Mouse (Mus musculus): ENCODE results near the gene Btbd9. TPM values are rescaled to one million over a fixed set of nuclear protein-coding genes. Genes with fewer than 3 reads are reported as not detected.

Btbd9 gene
- polyA plus RNA-seq, 1 experiment = 21.3 TPM

GRCm38 (mm10) chr17:30192416-30193005, 383.8 kb downstream of the Btbd9 start:
- no peak for TF ChIP-seq SRF (IDR thresholded peaks at IDR 0.05; ENCODE audit: control insufficient read depth, insufficient read length, low read depth)
- TF ChIP-seq TCF12 (IDR thresholded peaks at IDR 0.05; ENCODE audit: insufficient read depth, poor library complexity, severe bottlenecking) = no peak
- no peak for TF ChIP-seq POLR2AphosphoS2 (IDR thresholded peaks at IDR 0.05; ENCODE audit: insufficient read length, low read depth)
- no peak for TF ChIP-seq USF1 (IDR thresholded peaks at IDR 0.05; ENCODE audit: low read depth)
- TF ChIP-seq CEBPB (IDR thresholded peaks at IDR 0.05; ENCODE audit: insufficient read depth, poor library complexity, severe bottlenecking) = no peak
- no peak for TF ChIP-seq MYOG (IDR thresholded peaks at IDR 0.05; ENCODE audit: control insufficient read depth in 1 of 3, insufficient read depth in 1 of 3, insufficient read length in 2 of 3, low read depth in 2 of 3)
- Histone ChIP-seq H3ac (ENCODE audit: control insufficient read depth, insufficient read length) (no peak overlapping the region), H3K27me3 (ENCODE audit: control insufficient read depth, insufficient read depth, insufficient read length) (no peaks in the 10 kb centered on the region), H3K4me3 (no peak overlapping the region), H3K79me2 (ENCODE audit: control insufficient read depth, insufficient read depth) (peaks cover 28% of the 10 kb centered on the region), H3K36me3 (ENCODE audit: control insufficient read depth, insufficient read depth) (peaks cover 7% of the 10 kb centered on the region), H3K4me2 (ENCODE audit: low read depth) (no peak overlapping the region)

GRCm38 (mm10) chr17:30191097-30191640, 385.1 kb downstream of the Btbd9 start:
- no peak overlapping the region for H3ac ChIP-seq (ENCODE audit: control insufficient read depth, insufficient read length)
- H3K79me2 ChIP-seq (ENCODE audit: control insufficient read depth, insufficient read depth) = peaks cover 31% of the 10 kb centered on the region
- H3K4me2 ChIP-seq (ENCODE audit: low read depth) = no peak overlapping the region
- H3K36me3 ChIP-seq (ENCODE audit: control insufficient read depth, insufficient read depth) = peaks cover 7% of the 10 kb centered on the region
- H3K4me3 ChIP-seq = no peak overlapping the region
- no peaks in the 10 kb centered on the region for H3K27me3 ChIP-seq (ENCODE audit: control insufficient read depth, insufficient read depth, insufficient read length)
- no peak for TF ChIP-seq MYOG (IDR thresholded peaks at IDR 0.05; ENCODE audit: control insufficient read depth in 1 of 3, insufficient read depth in 1 of 3, insufficient read length in 2 of 3, low read depth in 2 of 3)
- TF ChIP-seq CEBPB (IDR thresholded peaks at IDR 0.05; ENCODE audit: insufficient read depth, poor library complexity, severe bottlenecking) = no peak
- no peak for TF ChIP-seq POLR2AphosphoS2 (IDR thresholded peaks at IDR 0.05; ENCODE audit: insufficient read length, low read depth)
- no peak for TF ChIP-seq MYOD1 (IDR thresholded peaks at IDR 0.05; ENCODE audit: control insufficient read depth in 1 of 3, insufficient read length in 2 of 3, low read depth in 2 of 3)
- no peak for TF ChIP-seq E2F4 (IDR thresholded peaks at IDR 0.05; ENCODE audit: insufficient read depth)
- TF ChIP-seq TCF3 (IDR thresholded peaks at IDR 0.05; ENCODE audit: insufficient read length, low read depth) = no peak
- no peak for TF ChIP-seq USF1 (IDR thresholded peaks at IDR 0.05; ENCODE audit: low read depth)
- TF ChIP-seq SRF (IDR thresholded peaks at IDR 0.05; ENCODE audit: control insufficient read depth, insufficient read length, low read depth) = no peak
- no peak for TF ChIP-seq POLR2A (IDR thresholded peaks at IDR 0.05; ENCODE audit: insufficient read length, low read depth)

GRCm38 (mm10) chr17:30188031-30188981, 388.0 kb downstream of the Btbd9 start:
- TF ChIP-seq MAX (IDR thresholded peaks at IDR 0.05; ENCODE audit: low read depth) (no peak), REST (IDR thresholded peaks at IDR 0.05; ENCODE audit: insufficient read depth, insufficient read length) (no peak), MYOD1 (IDR thresholded peaks at IDR 0.05; ENCODE audit: control insufficient read depth in 1 of 3, insufficient read length in 2 of 3, low read depth in 2 of 3) (no peak), CEBPB (IDR thresholded peaks at IDR 0.05; ENCODE audit: insufficient read depth, poor library complexity, severe bottlenecking) (no peak), POLR2A (IDR thresholded peaks at IDR 0.05; ENCODE audit: insufficient read length, low read depth) (no peak), POLR2AphosphoS2 (IDR thresholded peaks at IDR 0.05; ENCODE audit: insufficient read length, low read depth) (no peak), SRF (IDR thresholded peaks at IDR 0.05; ENCODE audit: control insufficient read depth, insufficient read length, low read depth) (no peak), USF1 (IDR thresholded peaks at IDR 0.05; ENCODE audit: low read depth) (no peak), MYOG (IDR thresholded peaks at IDR 0.05; ENCODE audit: control insufficient read depth in 1 of 3, insufficient read depth in 1 of 3, insufficient read length in 2 of 3, low read depth in 2 of 3) (no peak), TCF12 (IDR thresholded peaks at IDR 0.05; ENCODE audit: insufficient read depth, poor library complexity, severe bottlenecking) (no peak)
- Histone ChIP-seq H3K36me3 (ENCODE audit: control insufficient read depth, insufficient read depth) (no peaks in the 10 kb centered on the region), H3K4me3 (no peak overlapping the region), H3K27me3 (ENCODE audit: control insufficient read depth, insufficient read depth, insufficient read length) (no peaks in the 10 kb centered on the region), H3ac (ENCODE audit: control insufficient read depth, insufficient read length) (no peak overlapping the region), H3K79me2 (ENCODE audit: control insufficient read depth, insufficient read depth) (peaks cover 44% of the 10 kb centered on the region), H3K4me2 (ENCODE audit: low read depth) (no peak overlapping the region)

GRCm38 (mm10) chr17:30187581-30187980, 388.7 kb downstream of the Btbd9 start:
- TF ChIP-seq USF1 (IDR thresholded peaks at IDR 0.05; ENCODE audit: low read depth) = no peak
- TF ChIP-seq POLR2A (IDR thresholded peaks at IDR 0.05; ENCODE audit: insufficient read length, low read depth) = no peak
- TF ChIP-seq MYOG (IDR thresholded peaks at IDR 0.05; ENCODE audit: control insufficient read depth in 1 of 3, insufficient read depth in 1 of 3, insufficient read length in 2 of 3, low read depth in 2 of 3) = no peak
- no peak for TF ChIP-seq POLR2AphosphoS2 (IDR thresholded peaks at IDR 0.05; ENCODE audit: insufficient read length, low read depth)
- TF ChIP-seq REST (IDR thresholded peaks at IDR 0.05; ENCODE audit: insufficient read depth, insufficient read length) = no peak
- no peak for TF ChIP-seq MAX (IDR thresholded peaks at IDR 0.05; ENCODE audit: low read depth)
- TF ChIP-seq MYOD1 (IDR thresholded peaks at IDR 0.05; ENCODE audit: control insufficient read depth in 1 of 3, insufficient read length in 2 of 3, low read depth in 2 of 3) = no peak
- TF ChIP-seq CEBPB (IDR thresholded peaks at IDR 0.05; ENCODE audit: insufficient read depth, poor library complexity, severe bottlenecking) = no peak
- no peak for TF ChIP-seq TCF3 (IDR thresholded peaks at IDR 0.05; ENCODE audit: insufficient read length, low read depth)
- no peak for TF ChIP-seq TCF12 (IDR thresholded peaks at IDR 0.05; ENCODE audit: insufficient read depth, poor library complexity, severe bottlenecking)
- no peak for TF ChIP-seq E2F4 (IDR thresholded peaks at IDR 0.05; ENCODE audit: insufficient read depth)
- TF ChIP-seq SRF (IDR thresholded peaks at IDR 0.05; ENCODE audit: control insufficient read depth, insufficient read length, low read depth) = no peak
- Histone ChIP-seq H3K36me3 (ENCODE audit: control insufficient read depth, insufficient read depth) (no peaks in the 10 kb centered on the region), H3K4me3 (no peak overlapping the region), H3ac (ENCODE audit: control insufficient read depth, insufficient read length) (no peak overlapping the region), H3K27me3 (ENCODE audit: control insufficient read depth, insufficient read depth, insufficient read length) (no peaks in the 10 kb centered on the region), H3K4me2 (ENCODE audit: low read depth) (no peak overlapping the region), H3K79me2 (ENCODE audit: control insufficient read depth, insufficient read depth) (peaks cover 44% of the 10 kb centered on the region)
